Mouse (Mus musculus) urinary bladder, postnatal 36 days (tissue): ENCODE results near the gene Id2.
A peak's percentile ranks its signal among the peaks of the same experiment; 100 is the strongest.

Experiments
- DNase-seq, 2 experiments: peaks; one replicate each; pipeline ENCODE4 v3.0.0; 2022; ENCODE audit warnings: low spot score in 2 of 2, mixed read lengths in 1 of 2

The Id2 gene

GRCm38 (mm10) chr12:25097052-25097209 lies at the start of gene Id2:
Gene Id2, minus strand, starts transcription at chr12:25097140.
- no peak for DNase-seq

- DNase-seq: no peak
Measured at GRCm38 (mm10) chr12:25145344-25145698, 48.4 kb upstream of the Id2 start.

- DNase-seq: no peak
Measured at GRCm38 (mm10) chr12:25144591-25145343, 47.8 kb upstream of the Id2 start.

- DNase-seq: no peak
Measured at GRCm38 (mm10) chr12:25143492-25143891, 46.6 kb upstream of the Id2 start.

- no peak for DNase-seq
Measured at GRCm38 (mm10) chr12:25142251-25142650, 45.3 kb upstream of the Id2 start.

- DNase-seq: no peak
Measured at GRCm38 (mm10) chr12:25141311-25141710, 44.4 kb upstream of the Id2 start.

GRCm38 (mm10) chr12:25140115-25140514 lies 43.2 kb upstream of the Id2 start:
- no peak for DNase-seq

GRCm38 (mm10) chr12:25138616-25139015 lies 41.7 kb upstream of the Id2 start:
- DNase-seq: no peak

- DNase-seq: no peak
Measured at GRCm38 (mm10) chr12:25132046-25132445, 35.1 kb upstream of the Id2 start.

GRCm38 (mm10) chr12:25127629-25128028 lies 30.7 kb upstream of the Id2 start:
- DNase-seq: no peak

- DNase-seq: no peak
Measured at GRCm38 (mm10) chr12:25126228-25126627, 29.3 kb upstream of the Id2 start.

- DNase-seq: no peak
Measured at GRCm38 (mm10) chr12:25125239-25125776, 28.4 kb upstream of the Id2 start.

- DNase-seq: no peak
Measured at GRCm38 (mm10) chr12:25124431-25125238, 27.7 kb upstream of the Id2 start.

GRCm38 (mm10) chr12:25120753-25121152 lies 23.8 kb upstream of the Id2 start:
- DNase-seq: no peak

GRCm38 (mm10) chr12:25119278-25119677 lies 22.3 kb upstream of the Id2 start:
- no peak for DNase-seq

GRCm38 (mm10) chr12:25117856-25118511 lies 21.0 kb upstream of the Id2 start:
- no peak for DNase-seq

- no peak for DNase-seq
Measured at GRCm38 (mm10) chr12:25116126-25116525, 19.2 kb upstream of the Id2 start.

- no peak for DNase-seq
Measured at GRCm38 (mm10) chr12:25114426-25114825, 17.5 kb upstream of the Id2 start.

GRCm38 (mm10) chr12:25113357-25113756 lies 16.4 kb upstream of the Id2 start:
- DNase-seq: no peak

GRCm38 (mm10) chr12:25112806-25113205 lies 15.9 kb upstream of the Id2 start:
- no peak for DNase-seq

GRCm38 (mm10) chr12:25110682-25111078 lies 13.7 kb upstream of the Id2 start:
- peak; percentile 9 to 13 for DNase-seq

- DNase-seq: peak; percentile 54 to 81
Measured at GRCm38 (mm10) chr12:25109971-25110681, 13.2 kb upstream of the Id2 start.
